Mouse (Mus musculus) forebrain, embryonic 16.5 days (tissue): ENCODE data around the gene Psmb4. TPM values are rescaled to one million over a fixed set of nuclear protein-coding genes. Genes with fewer than 3 reads are reported as not detected.
"Not testable (repeated sequence)": the region's sequence is repeated elsewhere in the genome, so short reads cannot be mapped to it uniquely, and the experiment has no call there.

ENCODE experiments used
- ATAC-seq: fragments of 200-750 bp; cut with Nextera tagmentation; 2 replicates; pipeline ENCODE4 v1.8.0; 2017; ENCODE audit warnings: mild to moderate bottlenecking, moderate library complexity
- H3K27ac ChIP-seq: fragments of 300-500 bp; sonication (generic); 2 replicates; pipeline ENCODE4 v1.5.1; 2014; ENCODE audit warnings: low read length, control low read depth
- H3K27me3 ChIP-seq: fragments of 300-500 bp; sonication (generic); replicated peaks from 2 replicates; pipeline ENCODE4 v1.6.1; 2014; ENCODE audit warnings: low read length; ENCODE audit not compliant: control insufficient read depth, insufficient read depth
- H3K36me3 ChIP-seq: fragments of 300-500 bp; sonication (generic); 2 replicates; pipeline ENCODE4 v1.6.1; 2014; ENCODE audit not compliant: control insufficient read depth, insufficient read depth
- H3K4me1 ChIP-seq: fragments of 300-500 bp; sonication (generic); replicated peaks from 2 replicates; pipeline ENCODE4 v1.6.1; 2014; ENCODE audit warnings: low read length; ENCODE audit not compliant: control insufficient read depth, insufficient read depth
- H3K4me2 ChIP-seq: fragments of 300-500 bp; sonication (generic); 2 replicates; pipeline ENCODE4 v1.6.1; 2014; ENCODE audit warnings: mild to moderate bottlenecking, low read length, control low read depth
- H3K4me3 ChIP-seq: fragments of 300-500 bp; sonication (generic); replicated peaks from 2 replicates; pipeline ENCODE4 v1.5.1; 2014; ENCODE audit warnings: mild to moderate bottlenecking, low read length, control low read depth
- H3K9ac ChIP-seq: fragments of 300-500 bp; sonication (generic); replicated peaks from 2 replicates; pipeline ENCODE4 v1.6.1; 2014; ENCODE audit warnings: low read depth, low read length, control low read depth
- H3K9me3 ChIP-seq: fragments of 300-500 bp; sonication (generic); 2 replicates; pipeline ENCODE4 v1.6.1; 2016; ENCODE audit warnings: low read length; ENCODE audit not compliant: control insufficient read depth
- WGBS: fragments of 180-500 bp; shearing (Covaris S2); extraction: QIAGEN DNeasy Blood & Tissue Kit; methylation state at CpG from one replicate; pipeline ENCODE4 v1.1.7; 2014; 5-methylcytosine and 5-hydroxymethylcytosine counted together
- polyA plus RNA-seq: library from polyadenylated mRNA; unstranded; fragments of >200 nt; fragmentation: Nextera tagmentation; extraction: Ambion mirVana; gene quantifications from 2 replicates; pipeline ENCODE4 v1.2.1, GENCODE M21; 2015

Psmb4 gene
- polyA plus RNA-seq, 1 experiment from 2014 or later, result 366 TPM

DNA sequence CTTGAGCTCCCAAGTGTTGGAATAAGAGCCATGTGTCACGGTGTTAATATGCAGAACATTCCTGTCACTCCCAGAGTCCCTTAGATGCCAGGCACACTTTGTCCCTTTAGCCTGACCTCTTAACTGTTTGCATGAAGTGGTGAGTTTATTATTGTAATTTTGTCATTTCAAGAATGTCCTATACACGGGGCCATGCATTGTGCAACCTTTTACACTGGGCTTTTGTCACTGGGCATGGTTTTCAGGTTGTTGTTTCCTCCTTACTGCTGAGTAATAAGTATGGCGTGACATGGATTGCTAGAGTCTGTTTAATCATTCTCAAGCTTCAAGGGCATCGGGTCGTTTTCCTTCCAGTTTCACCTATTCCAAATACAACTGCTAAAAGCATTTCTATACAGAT, 27.0 kb upstream of the Psmb4 start:
- Histone ChIP-seq H3K36me3 (no peaks in the 10 kb centered on the region), H3K9me3 (no peaks in the 10 kb centered on the region), H3K27ac (no peak overlapping the region), H3K9ac (no peak overlapping the region), H3K4me2 (no peak overlapping the region), H3K4me3 (no peak overlapping the region), H3K4me1 (no peaks in the 10 kb centered on the region), H3K27me3 (no peaks in the 10 kb centered on the region)
- 80% methylated on average over 5 of the region's 5 CpGs for WGBS
- ATAC-seq, result no peak

DNA sequence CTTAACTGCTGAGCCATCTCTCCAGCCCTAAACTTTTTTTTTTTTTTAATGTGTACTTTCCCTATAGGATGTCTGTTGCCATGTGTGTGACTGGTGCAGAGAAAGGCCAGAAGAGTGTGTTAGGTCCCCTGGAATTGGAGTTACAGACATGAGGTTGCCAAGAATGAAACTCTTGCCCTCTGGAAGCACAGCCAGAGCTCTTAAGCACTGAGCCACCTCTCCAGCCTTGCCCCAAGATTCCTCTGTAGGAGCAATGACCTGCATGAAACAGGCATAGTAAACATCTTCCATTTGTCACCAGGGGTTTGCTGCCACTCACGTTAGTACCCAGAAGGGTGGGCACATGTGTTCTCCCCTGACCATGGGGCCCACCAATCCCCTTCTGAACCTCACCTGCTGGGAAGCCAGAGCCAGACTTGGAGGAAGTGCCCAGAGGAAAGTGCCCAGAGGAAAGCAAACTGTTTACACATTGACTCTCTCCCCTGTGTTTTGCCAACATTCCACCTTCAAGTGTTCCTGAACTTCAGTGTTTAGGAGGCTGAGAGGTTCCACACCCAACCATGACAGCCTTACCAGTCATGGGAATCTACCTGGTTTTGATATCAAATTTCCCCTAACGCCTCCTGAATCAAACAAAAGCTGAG, 24.4 kb upstream of the Psmb4 start:
- Histone ChIP-seq H3K9me3 (no peaks in the 10 kb centered on the region), H3K9ac (no peak overlapping the region), H3K4me2 (no peak overlapping the region), H3K36me3 (no peaks in the 10 kb centered on the region), H3K4me3 (no peak overlapping the region), H3K27ac (no peak overlapping the region), H3K27me3 (no peaks in the 10 kb centered on the region), H3K4me1 (no peaks in the 10 kb centered on the region)
- ATAC-seq, result no peak
- 70% methylated on average over 2 of the region's 2 CpGs for WGBS

DNA sequence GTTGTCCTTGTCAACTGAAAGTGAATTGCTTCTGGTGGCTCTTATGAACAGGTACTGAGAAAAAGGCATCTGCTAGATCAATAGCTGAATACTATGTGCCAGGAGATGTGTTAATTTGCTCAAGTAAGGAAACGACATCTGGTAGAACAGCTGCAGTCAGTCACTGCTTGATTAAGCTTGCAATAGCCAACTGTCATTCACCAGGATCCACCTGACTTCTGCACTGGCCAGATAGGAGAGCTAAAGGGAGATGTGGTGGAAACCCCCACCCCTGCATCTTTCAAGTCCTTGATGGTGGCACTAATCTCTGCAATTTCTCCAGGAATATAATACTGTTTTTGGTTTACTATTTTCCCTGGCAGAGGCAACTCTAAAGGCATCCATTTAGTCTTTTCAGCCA, 19.7 kb upstream of the Psmb4 start:
- Histone ChIP-seq H3K27ac (no peak overlapping the region), H3K4me2 (no peak overlapping the region), H3K36me3 (no peaks in the 10 kb centered on the region), H3K9ac (no peak overlapping the region), H3K9me3 (no peaks in the 10 kb centered on the region), H3K4me3 (no peak overlapping the region), H3K27me3 (no peaks in the 10 kb centered on the region), H3K4me1 (no peaks in the 10 kb centered on the region)
- no peak for ATAC-seq
- 67% methylated on average over 1 of the region's 1 CpGs for WGBS

DNA sequence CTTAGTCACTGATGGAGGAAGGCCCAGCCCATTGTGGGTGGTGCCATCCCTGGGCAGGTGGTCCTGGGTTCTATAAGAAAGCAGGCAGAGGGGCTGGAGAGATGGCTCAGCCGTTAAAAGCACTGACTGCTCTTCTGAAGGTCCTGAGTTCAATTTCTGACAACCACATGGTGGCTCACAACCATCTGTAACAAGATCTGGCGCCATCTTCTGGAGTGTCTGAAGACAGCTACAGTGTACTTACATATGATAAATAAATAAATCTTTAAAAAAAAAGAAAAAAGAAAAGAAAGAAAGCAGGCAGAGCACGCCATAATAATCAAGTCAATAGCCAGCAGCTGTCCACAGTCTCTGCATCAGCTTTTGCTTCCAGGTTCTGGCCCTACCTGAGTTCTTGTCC, 18.0 kb upstream of the Psmb4 start:
- 56% methylated on average over 3 of the region's 3 CpGs for WGBS
- not testable (repeated sequence) for ATAC-seq

DNA sequence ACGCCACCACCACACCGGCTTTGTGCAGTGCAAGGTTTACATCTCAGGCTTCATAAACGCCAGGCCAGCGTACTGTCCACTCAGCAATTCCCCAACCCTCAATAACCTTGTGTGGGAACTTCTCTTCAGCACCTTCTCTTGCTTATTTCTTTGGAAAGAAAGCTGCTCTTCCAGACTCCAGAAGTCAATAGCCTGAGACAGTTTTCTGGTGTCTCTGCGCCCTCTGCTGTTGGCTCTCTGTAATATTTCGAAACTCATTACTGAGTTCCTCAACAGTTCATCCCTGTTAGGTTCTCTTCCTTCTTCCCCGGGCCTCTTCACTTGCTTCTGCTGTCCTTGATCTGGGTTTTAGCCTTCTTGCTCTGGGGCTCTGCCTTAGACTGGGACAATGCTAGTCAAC, 16.0 kb upstream of the Psmb4 start:
- ATAC-seq, result 0 out of 2 replicates have a peak, but pooled peaks have one; percentile 47
- no peak overlapping the region for H3K4me3 ChIP-seq
- H3K4me1 ChIP-seq, result no peaks in the 10 kb centered on the region
- H3K9me3 ChIP-seq, result no peaks in the 10 kb centered on the region
- H3K9ac ChIP-seq, result no peak overlapping the region
- H3K27ac ChIP-seq, result no peak overlapping the region
- no peak overlapping the region for H3K4me2 ChIP-seq
- no peaks in the 10 kb centered on the region for H3K36me3 ChIP-seq
- H3K27me3 ChIP-seq, result no peaks in the 10 kb centered on the region
- 24% methylated on average over 7 of the region's 7 CpGs for WGBS

More for the DNA sequence above, 18.0 kb upstream of the Psmb4 start:
- H3K36me3 ChIP-seq, H3K4me3 ChIP-seq, H3K27ac ChIP-seq, H3K9me3 ChIP-seq, H3K9ac ChIP-seq, H3K27me3 ChIP-seq, H3K4me1 ChIP-seq, H3K4me2 ChIP-seq: not testable (repeated sequence)

DNA sequence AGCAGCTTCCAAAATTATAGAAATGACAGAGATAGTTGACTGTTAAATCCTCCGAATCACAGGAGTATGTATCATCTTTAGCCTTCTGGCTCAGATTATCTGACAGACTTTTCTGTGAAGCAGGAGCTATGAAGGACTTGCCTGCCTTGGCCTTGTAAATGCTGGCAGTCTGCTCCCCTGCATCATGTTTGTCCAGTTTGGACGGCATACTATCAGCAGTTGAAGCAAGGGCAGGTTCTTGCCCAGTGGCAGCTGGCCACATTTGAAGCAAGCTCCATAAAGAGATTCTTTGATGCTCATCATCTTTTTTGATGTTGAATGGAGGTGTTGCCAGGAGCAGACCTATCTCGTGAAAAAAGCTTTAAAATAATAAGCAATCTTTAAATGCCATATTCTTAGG, 7.3 kb upstream of the Psmb4 start:
- WGBS, result 72% methylated on average over 3 of the region's 3 CpGs
- no peak for ATAC-seq

DNA sequence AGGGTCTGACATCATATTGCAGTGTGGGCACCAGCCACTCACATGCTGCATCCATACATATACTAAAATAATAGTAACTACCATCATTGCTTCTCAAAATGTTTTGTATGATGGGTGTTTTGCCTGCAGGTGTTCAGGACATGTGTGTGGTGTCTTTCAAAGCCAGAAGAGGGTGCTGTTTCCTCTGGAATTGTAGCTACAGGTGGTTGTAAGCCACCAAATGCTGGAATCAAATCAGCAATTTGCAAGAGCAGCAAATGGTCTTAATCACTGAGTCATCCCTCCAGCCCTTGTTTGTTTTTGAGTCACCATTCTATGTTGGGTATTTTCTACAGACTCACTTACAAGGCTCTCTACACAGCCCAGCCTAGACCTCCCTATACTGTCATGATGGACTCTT, 1.8 kb upstream of the Psmb4 start:
- Histone ChIP-seq H3K4me1 (peaks cover 17% of the 10 kb centered on the region), H3K4me2 (no peak overlapping the region), H3K9me3 (no peaks in the 10 kb centered on the region), H3K4me3 (no peak overlapping the region), H3K27ac (no peak overlapping the region), H3K9ac (no peak overlapping the region), H3K27me3 (no peaks in the 10 kb centered on the region), H3K36me3 (peaks cover 5% of the 10 kb centered on the region)
- ATAC-seq, result no peak

More for the DNA sequence above, 7.3 kb upstream of the Psmb4 start:
- Histone ChIP-seq H3K4me3 (no peak overlapping the region), H3K27me3 (no peaks in the 10 kb centered on the region), H3K9me3 (no peaks in the 10 kb centered on the region), H3K36me3 (no peaks in the 10 kb centered on the region), H3K27ac (no peak overlapping the region), H3K4me1 (no peaks in the 10 kb centered on the region), H3K9ac (no peak overlapping the region), H3K4me2 (no peak overlapping the region)

DNA sequence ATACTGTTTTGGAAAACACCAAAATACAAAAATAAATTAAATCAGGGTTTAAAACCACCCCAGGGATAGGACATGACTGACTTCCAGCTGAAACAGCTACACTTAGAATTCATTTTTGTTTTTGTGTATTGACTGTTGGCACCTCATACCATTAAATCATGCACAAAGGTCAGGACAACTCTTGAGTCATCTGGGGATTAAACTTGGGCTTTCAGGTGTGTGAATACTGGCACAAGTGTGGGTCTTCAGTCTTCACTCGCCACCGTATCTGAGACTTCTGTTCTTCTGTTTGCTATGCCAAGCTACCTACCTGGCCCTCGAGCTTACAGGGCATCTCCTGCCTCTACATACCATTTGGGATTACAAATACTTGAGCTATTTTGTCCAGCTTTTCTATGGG, 4.2 kb downstream of the Psmb4 start:
- no peak for ATAC-seq
- WGBS, result 85% methylated on average over 3 of the region's 3 CpGs
- H3K27me3 ChIP-seq, result no peaks in the 10 kb centered on the region
- H3K4me2 ChIP-seq, result no peak overlapping the region
- H3K9me3 ChIP-seq, result no peaks in the 10 kb centered on the region
- peaks cover 36% of the 10 kb centered on the region for H3K36me3 ChIP-seq
- no peak overlapping the region for H3K4me3 ChIP-seq
- H3K27ac ChIP-seq, result no peak overlapping the region
- no peak overlapping the region for H3K9ac ChIP-seq
- H3K4me1 ChIP-seq, result peaks cover 17% of the 10 kb centered on the region

DNA sequence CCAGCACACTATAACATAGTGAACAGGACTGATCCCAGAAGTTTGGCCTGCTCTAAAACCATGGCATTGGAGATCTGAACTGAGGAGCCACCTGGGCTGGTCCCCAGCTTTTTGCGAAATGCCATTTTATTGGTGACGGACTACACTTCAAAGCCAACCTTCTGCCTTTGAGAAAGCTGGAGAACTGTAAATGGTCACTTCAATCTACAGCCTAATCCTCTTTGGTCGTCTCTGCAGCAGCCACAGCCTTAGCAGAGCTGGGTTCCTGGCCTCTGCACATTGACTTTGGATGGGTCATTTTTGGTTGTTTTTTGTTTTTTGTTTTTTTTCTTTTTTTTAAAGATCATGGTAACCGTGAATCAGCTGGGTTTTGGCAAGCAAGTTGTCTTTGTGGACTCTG, 4.9 kb downstream of the Psmb4 start:
- no peak overlapping the region for H3K27ac ChIP-seq
- WGBS, result 73% methylated on average over 4 of the region's 4 CpGs
- no peaks in the 10 kb centered on the region for H3K9me3 ChIP-seq
- no peak for ATAC-seq
- no peaks in the 10 kb centered on the region for H3K27me3 ChIP-seq
- H3K4me3 ChIP-seq, result no peak overlapping the region
- no peak overlapping the region for H3K9ac ChIP-seq
- H3K36me3 ChIP-seq, result peaks cover 43% of the 10 kb centered on the region
- H3K4me1 ChIP-seq, result peaks cover 12% of the 10 kb centered on the region
- H3K4me2 ChIP-seq, result no peak overlapping the region

DNA sequence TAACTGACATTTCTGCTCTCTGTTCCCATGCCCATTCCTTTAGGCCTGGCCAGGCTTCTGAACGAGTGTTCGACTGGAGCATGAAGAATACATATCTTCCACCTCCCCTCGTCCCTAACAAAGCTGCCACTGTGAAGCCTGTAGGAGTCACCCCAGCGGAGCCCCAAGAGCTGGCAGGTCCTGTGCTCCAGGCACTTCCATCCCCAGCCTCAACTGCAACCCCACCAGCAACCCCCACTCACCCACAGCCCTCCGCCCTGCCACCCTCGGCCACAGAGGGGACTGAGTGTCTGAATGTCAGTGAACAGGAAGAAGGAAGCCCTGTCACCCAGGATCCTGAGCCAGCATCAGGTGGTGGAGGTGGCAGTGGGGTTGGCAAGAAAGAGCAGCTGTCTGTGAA, 8.1 kb downstream of the Psmb4 start:
- no peak overlapping the region for H3K4me2 ChIP-seq
- no peaks in the 10 kb centered on the region for H3K9me3 ChIP-seq
- H3K9ac ChIP-seq, result no peak overlapping the region
- no peak for ATAC-seq
- peaks cover 67% of the 10 kb centered on the region for H3K36me3 ChIP-seq
- no peak overlapping the region for H3K4me3 ChIP-seq
- 88% methylated on average over 6 of the region's 6 CpGs for WGBS
- H3K27me3 ChIP-seq, result no peaks in the 10 kb centered on the region
- H3K27ac ChIP-seq, result no peak overlapping the region
- H3K4me1 ChIP-seq, result no peaks in the 10 kb centered on the region
